Mouse (Mus musculus): ENCODE data around the gene Olfr243.
"Not testable (repeated sequence)": the region's sequence is repeated elsewhere in the genome, so short reads cannot be mapped to it uniquely, and the experiment has no call there.

Gene Olfr243

GRCm38 (mm10) chr7:103714371-103714770 lies at the start of gene Olfr243:
Gene Olfr243, plus strand, starts transcription at chr7:103714671.
- no peak for DNase-seq (ENCODE audit: inconsistent ontology term)

GRCm38 (mm10) chr7:103671091-103671490 lies 43.4 kb upstream of the Olfr243 start, which contains the start of gene Olfr624:
Gene Olfr624, minus strand, starts transcription at chr7:103671191.
- DNase-seq (ENCODE audit: inconsistent ontology term), result no peak

GRCm38 (mm10) chr7:103682420-103682819 lies 32.1 kb upstream of the Olfr243 start, which contains the start of gene Olfr625-ps1:
Gene Olfr625-ps1, plus strand, starts transcription at chr7:103682720.
- DNase-seq (ENCODE audit: inconsistent ontology term), result no peak

- DNase-seq (ENCODE audit: inconsistent ontology term), result no peak
Measured at GRCm38 (mm10) chr7:103699469-103699868, 15.0 kb upstream of the Olfr243 start.

- no peak for DNase-seq (ENCODE audit: inconsistent ontology term)
Measured at GRCm38 (mm10) chr7:103712024-103712423, 2.4 kb upstream of the Olfr243 start.

DNA sequence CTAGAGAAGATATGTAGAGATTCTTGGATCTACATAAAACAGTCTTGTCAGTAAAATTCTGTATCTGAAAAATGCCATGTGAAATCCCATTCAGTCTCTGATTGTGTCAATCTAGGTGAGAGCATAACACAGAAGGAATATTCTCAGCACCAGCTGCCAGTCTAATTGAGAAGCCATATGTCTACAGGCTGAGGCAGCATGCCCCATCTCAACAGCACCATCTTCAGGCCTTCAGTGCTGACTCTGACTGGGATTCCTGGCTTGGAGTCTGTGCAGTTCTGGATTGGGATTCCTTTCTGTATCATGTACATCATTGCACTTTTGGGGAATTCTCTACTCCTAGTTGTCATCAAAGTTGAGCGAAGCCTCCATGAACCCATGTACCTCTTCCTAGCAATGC lies 1.9 kb downstream of the Olfr243 start:
- DNase-seq (ENCODE audit: inconsistent ontology term), result not testable (repeated sequence)

DNA sequence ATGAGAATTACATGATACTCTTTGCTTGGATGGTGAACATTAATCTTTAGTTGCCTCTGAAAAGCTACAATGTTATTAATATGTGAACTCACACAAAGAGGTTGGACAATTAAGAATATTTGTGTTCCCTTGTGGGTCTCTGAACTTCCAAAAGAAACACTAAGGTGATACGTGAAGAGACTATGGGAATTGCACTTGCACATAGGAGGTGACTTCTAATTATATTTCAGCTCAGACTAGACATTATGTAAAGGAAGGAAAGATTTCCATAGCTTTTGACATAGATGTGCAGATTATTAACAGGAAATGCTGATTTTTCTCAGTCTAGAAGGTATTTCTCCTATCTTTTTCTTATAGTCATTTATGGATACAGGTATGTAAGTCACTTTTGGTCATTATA lies 15.6 kb downstream of the Olfr243 start, which contains the start of gene Olfr628:
Gene Olfr628 (plus strand): TSS at position 301 of the 400 bp plus-strand sequence.
- DNase-seq (ENCODE audit: inconsistent ontology term), result no peak

DNA sequence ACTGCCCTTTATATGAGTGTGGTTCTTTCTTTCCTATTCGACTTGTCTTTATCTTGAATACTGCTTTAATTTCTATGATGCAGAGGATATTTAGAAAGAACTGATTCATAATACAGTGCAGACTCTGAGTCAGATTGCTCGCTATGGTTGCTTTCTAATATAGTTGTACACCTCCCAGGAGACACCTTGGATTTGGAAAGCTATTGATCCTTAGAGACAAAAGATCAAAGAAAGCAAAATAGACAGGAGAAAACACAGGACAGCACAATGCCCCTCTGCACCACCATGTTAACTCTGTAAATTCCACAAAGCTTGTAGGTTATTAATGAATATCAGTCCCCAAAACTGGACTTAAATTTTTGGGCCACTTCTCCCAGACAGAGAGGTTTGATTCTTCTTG lies 30.4 kb downstream of the Olfr243 start, which contains the start of gene Olfr629:
Gene Olfr629 (minus strand): TSS at position 101 of the 400 bp plus-strand sequence.
- no peak for DNase-seq (ENCODE audit: inconsistent ontology term)

GRCm38 (mm10) chr7:103757233-103757632 lies 42.8 kb downstream of the Olfr243 start, which contains the start of gene Olfr630:
Gene Olfr630, minus strand, starts transcription at chr7:103757333.
- DNase-seq (ENCODE audit: inconsistent ontology term), result no peak

DNA sequence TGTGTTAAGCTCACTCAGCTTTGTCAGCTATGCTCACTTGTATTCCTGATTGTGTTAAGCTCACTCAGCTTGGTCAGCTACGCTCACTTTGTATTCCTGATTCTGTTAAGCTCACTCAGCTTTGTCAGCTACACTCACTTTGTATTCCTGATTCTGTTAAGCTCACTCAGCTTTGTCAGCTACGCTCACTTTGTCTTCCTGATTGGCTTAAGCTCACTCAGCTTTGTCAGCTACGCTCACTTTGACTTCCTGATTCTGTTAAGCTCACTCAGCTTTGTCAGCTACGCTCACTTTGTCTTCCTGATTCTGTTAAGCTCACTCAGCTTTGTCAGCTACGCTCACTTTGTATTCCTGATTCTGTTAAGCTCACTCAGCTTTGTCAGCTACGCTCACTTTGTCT lies 47.7 kb downstream of the Olfr243 start:
- DNase-seq (ENCODE audit: inconsistent ontology term), result not testable (repeated sequence)

DNA sequence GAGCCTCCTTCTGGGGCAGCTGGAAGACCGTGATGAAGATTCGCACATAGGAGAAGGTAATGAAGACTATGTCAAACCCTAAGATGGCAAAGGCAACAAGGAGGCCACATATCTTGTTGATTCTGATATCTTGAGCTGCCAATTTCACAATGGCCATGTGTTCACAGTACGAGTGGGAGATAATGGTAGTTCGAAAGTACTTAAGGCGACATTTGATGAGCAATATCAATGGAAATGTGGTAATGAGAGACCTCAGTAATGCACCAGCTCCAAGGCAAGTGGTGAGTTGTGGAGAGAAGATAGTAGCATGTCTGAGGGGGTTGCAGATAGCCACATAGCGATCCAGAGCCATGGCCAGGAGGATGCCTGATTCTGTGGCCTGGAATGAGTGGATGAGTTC lies 53.2 kb downstream of the Olfr243 start:
- DNase-seq (ENCODE audit: inconsistent ontology term), result not testable (repeated sequence)

Data from Muller cell, postnatal 12 days (primary cell).